Mouse (Mus musculus): ENCODE data around the gene Plekha4.

The Plekha4 gene

GRCm38 (mm10) chr7:45537602-45538001 lies 11.5 kb downstream of the Plekha4 start:
- no peak for DNase-seq (ENCODE audit: inconsistent age in 2 of 2, low spot score in 1 of 2)

GRCm38 (mm10) chr7:45538163-45539041 lies 12.3 kb downstream of the Plekha4 start:
- peak; percentile 59 to 87 for DNase-seq (ENCODE audit: inconsistent age in 2 of 2, low spot score in 1 of 2)

- no peak for DNase-seq (ENCODE audit: inconsistent age in 2 of 2, low spot score in 1 of 2)
Observed at GRCm38 (mm10) chr7:45539095-45539494, 13.0 kb downstream of the Plekha4 start.

- DNase-seq (ENCODE audit: inconsistent age in 2 of 2, low spot score in 1 of 2), result no peak
Observed at GRCm38 (mm10) chr7:45540213-45540612, 14.1 kb downstream of the Plekha4 start.

DNA sequence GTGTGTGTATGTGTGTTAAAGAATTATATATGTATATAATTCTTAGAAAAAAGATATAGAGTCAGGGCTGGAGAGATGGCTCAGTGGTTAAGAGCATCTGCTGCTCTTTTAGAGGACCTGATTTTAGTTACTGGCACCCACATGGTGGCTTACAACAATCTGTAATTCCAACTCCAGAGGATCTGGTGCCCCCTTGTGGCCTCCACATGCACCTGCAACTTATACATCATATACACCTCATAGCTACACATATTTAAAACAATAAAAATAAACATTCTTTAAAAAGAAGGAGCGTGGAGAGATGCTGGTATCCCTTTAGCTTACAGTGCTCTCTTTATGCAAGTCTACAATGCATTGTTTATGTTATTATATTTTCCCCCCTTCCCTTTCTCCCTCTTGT lies 18.4 kb downstream of the Plekha4 start:
- no peak for DNase-seq (ENCODE audit: inconsistent age in 2 of 2, low spot score in 1 of 2)

- DNase-seq (ENCODE audit: inconsistent age in 2 of 2, low spot score in 1 of 2), result peak in 1 of 2 experiments; percentile 63
Observed at GRCm38 (mm10) chr7:45549641-45550436, 23.7 kb downstream of the Plekha4 start.

DNA sequence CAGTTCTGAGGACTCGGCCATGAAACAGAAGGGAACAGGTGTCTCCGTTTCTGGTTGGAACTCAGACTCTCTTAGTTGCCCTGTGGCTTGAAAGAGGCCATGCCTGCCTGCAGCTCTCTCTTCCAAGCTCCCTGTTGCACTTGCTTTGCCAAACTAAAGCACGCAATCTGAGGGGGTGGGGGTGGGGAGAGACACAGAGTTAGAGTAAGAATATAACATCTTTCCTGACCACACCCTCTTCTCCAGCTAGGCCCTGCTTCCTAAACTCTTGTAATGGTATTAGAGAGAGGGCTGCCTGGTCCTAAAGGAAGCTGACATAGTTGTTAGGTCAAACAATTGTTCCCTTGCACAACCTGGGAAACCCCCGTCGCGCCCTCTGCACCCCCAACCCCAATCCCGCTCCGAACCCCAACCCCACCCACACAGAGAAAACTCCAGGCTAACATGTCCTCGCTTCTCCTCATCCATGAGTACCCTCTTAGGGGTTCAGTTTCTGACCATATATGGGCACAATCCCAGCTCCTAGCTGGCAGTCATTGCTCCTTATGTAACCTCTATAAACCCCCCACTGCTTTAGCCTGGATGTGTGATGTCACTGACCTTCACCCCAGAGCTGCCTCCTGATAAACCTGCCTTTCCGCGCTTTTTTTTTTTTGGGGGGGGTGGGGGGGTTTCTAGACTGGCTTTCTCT lies 24.8 kb downstream of the Plekha4 start:
- no peak for DNase-seq (ENCODE audit: inconsistent age in 2 of 2, low spot score in 1 of 2)

- DNase-seq (ENCODE audit: inconsistent age in 2 of 2, low spot score in 1 of 2), result no peak
Observed at GRCm38 (mm10) chr7:45551512-45551883, 25.4 kb downstream of the Plekha4 start.

- no peak for DNase-seq (ENCODE audit: inconsistent age in 2 of 2, low spot score in 1 of 2)
Observed at GRCm38 (mm10) chr7:45553519-45553918, 27.4 kb downstream of the Plekha4 start.

GRCm38 (mm10) chr7:45553990-45554389 lies 27.9 kb downstream of the Plekha4 start:
- DNase-seq (ENCODE audit: inconsistent age in 2 of 2, low spot score in 1 of 2), result no peak

DNA sequence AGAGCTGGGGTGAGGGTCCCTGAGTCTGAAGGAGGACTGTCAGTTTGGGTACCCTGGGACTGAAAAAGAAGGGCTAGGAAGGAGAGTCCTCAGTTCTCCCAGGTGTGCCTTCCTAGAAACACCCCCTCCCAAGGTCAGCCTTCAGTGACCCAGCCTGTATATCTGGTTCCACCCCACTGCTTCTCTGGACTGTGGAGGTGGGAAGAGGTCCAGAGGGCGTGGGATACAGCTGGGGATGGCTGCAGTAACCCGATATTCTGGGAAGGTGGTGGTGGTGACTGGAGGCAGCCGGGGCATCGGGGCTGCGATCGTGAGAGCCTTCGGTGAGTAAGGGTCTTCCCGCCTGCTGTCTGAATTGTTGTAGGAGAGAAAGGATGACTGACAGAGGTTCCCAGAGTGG lies 28.6 kb downstream of the Plekha4 start, which contains the start of gene Hsd17b14:
Hsd17b14 (plus strand) TSS at position 150 of the 400 bp plus-strand sequence.
- no peak for DNase-seq (ENCODE audit: inconsistent age in 2 of 2, low spot score in 1 of 2)

DNA sequence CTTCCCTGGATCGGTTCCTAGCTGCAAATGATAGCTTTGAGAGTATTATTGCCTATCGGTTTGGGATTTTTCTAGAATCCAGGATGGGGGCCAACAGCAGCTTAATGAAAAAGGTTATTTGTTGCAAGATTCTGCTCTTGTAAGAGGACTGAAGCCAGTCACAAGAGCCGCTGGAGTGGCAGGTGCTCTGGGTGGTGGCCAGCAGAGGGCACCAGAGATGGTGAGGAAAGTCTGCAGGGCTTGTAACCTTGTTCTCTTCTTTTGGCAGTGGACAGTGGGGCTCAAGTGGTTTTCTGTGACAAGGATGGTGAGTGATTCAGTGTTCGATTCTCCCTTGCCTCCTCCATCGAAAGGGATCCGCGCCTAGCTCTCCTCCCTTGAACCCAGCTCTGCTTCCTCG lies 29.7 kb downstream of the Plekha4 start:
- DNase-seq (ENCODE audit: inconsistent age in 2 of 2, low spot score in 1 of 2), result peak; percentile 82 to 93

DNA sequence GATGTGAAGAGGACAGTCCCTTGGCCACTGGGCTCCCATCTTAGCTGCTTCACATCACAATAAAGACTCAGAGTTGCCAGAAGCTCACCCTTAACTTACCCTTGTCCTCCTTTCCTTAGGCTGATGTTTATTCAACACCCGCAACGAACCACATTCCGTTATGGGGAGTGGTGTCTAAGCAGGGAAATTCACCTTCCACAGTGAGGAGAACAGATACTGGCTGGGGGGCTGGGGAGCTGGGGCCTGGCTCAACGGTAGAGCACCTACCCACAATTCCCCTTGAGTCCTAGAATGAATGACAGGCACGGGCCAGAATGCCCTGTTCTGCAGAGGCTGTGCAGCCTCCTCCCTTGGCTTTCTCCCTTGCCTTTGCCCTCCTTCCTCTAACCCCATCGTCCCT lies 32.8 kb downstream of the Plekha4 start:
- DNase-seq (ENCODE audit: inconsistent age in 2 of 2, low spot score in 1 of 2), result no peak

DNA sequence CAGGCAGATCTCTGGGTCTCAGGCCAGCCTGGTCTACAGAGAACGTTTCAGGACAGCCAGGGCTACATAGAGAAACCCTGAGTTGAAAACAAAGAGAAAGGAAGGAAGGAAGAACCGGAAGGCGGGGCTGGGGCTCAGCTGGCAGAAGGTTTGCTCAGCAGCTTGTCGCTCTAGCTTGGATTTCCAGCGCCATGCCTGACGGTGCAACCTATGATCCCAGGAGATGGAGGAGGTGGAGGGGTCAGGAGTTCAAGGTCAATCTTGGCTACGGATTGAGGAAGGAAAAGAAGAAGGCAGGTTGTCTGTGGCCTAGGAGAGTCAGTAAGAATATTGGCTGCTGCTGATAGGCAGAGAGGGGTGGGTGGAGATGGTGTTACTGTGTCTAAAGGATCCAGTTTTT lies 34.1 kb downstream of the Plekha4 start:
- DNase-seq (ENCODE audit: inconsistent age in 2 of 2, low spot score in 1 of 2), result no peak

GRCm38 (mm10) chr7:45560843-45561623 lies 34.9 kb downstream of the Plekha4 start:
- DNase-seq (ENCODE audit: inconsistent age in 2 of 2, low spot score in 1 of 2), result peak; percentile 73 to 93

DNA sequence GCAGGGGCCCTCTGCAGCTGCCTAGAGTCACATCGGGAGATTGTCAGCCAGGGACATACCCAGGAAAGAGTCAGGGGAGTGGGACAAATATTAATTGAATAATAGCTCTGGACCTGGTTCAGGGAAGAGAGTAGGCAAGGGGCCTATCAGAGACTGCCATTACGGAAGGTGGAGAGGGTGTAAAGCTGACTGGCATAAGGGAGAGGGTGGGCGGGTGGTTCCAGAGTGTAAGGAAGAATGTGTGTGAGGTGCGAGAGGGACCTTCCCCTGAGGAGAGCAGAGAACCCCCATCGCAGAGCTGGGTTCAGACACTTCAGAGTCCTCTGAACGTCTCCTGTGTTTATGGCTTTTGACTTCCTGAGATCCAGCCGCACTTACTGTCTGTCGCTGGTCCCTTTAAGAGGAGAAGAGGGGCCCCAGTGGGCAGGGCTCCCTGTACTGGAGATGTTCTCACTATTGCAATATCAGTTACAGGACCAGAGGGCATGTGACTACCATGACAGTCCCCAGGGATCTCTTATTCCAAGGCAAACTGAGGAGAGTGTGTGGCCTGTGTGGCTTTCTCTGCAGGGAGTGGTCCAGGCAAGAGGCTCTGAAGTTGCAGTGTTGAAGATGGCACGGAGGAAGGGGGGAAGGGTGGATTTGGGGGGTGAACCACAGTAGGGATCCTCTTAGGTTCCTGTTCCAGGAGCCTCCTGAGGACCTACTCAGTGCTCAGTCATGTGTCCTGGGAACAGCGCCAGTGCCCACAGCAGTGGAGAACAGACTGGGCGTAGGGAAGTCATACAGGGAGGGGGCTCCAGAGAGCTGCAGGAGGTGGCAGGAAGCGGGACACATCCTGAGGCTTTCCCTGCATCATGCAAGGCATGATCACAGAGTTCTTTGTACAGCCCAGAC lies 35.7 kb downstream of the Plekha4 start:
- peak in 1 of 2 experiments; percentile 53 for DNase-seq (ENCODE audit: inconsistent age in 2 of 2, low spot score in 1 of 2)

DNA sequence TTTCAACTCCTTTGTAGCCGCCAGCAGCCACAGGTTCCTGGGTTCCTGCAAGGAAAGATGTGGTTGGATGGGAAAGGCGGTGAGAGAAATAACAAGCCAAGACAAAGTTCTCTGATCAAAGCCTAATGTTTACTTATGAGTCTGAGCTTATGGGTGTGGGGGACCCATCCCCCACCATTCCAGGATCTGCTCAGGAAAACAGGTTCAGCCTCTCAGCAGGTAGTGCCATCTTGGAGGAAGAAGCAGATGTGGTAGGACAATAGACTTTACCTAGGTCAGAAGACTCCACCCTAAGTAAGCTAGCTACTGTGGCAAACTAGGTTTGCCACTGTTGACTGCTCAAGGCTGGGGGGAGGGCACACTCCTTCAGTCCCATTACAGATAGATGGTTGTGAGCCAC lies 38.7 kb downstream of the Plekha4 start:
- DNase-seq (ENCODE audit: inconsistent age in 2 of 2, low spot score in 1 of 2), result no peak

- no peak for DNase-seq (ENCODE audit: inconsistent age in 2 of 2, low spot score in 1 of 2)
Observed at GRCm38 (mm10) chr7:45565446-45565845, 39.3 kb downstream of the Plekha4 start.

- peak in 1 of 2 experiments; percentile 53 for DNase-seq (ENCODE audit: inconsistent age in 2 of 2, low spot score in 1 of 2)
Observed at GRCm38 (mm10) chr7:45567112-45567779, 41.1 kb downstream of the Plekha4 start.

All from adrenal gland, adult (tissue).